Mouse (Mus musculus): ENCODE data around the gene Atp4b. TPM values are rescaled to one million over a fixed set of nuclear protein-coding genes. Genes with fewer than 3 reads are reported as not detected.
"Not testable (repeated sequence)": the region's sequence is repeated elsewhere in the genome, so short reads cannot be mapped to it uniquely, and the experiment has no call there.

Atp4b gene
- total RNA-seq, 4 experiments from 2014 or later, result not detected

GRCm38 (mm10) chr8:13382999-13383398 is 13.6 kb downstream of the Atp4b start:
- no peak for DNase-seq (ENCODE audit: low spot score in 2 of 2)

DNA sequence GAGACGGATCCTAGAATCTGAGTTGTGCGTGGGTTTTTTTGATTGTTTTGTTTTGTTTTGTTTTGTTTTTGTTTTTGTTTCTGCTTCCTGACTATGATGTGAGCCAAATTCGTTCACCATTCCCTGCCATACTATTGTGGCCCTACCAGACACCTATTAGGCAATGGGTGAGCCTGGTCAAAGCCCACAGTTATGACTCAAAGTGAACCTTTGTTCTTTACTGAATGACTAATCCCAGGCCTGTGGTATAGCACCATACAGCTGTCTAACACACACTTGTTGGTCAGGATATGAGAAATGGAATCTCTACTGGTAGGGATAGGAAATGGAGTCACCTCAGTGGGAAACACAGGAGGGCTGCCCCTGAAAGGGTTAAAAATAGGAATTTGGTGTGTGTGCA is 14.1 kb downstream of the Atp4b start:
- no peak for DNase-seq (ENCODE audit: low spot score in 2 of 2)

- no peak for DNase-seq (ENCODE audit: low spot score in 2 of 2)
Observed at GRCm38 (mm10) chr8:13381630-13382029, 15.0 kb downstream of the Atp4b start.

- no peak for DNase-seq (ENCODE audit: low spot score in 2 of 2)
Observed at GRCm38 (mm10) chr8:13373151-13373662, 23.4 kb downstream of the Atp4b start.

- DNase-seq (ENCODE audit: low spot score in 2 of 2), result no peak
Observed at GRCm38 (mm10) chr8:13361865-13362264, 34.8 kb downstream of the Atp4b start.

- DNase-seq (ENCODE audit: low spot score in 2 of 2), result no peak
Observed at GRCm38 (mm10) chr8:13360213-13360612, 36.4 kb downstream of the Atp4b start.

DNA sequence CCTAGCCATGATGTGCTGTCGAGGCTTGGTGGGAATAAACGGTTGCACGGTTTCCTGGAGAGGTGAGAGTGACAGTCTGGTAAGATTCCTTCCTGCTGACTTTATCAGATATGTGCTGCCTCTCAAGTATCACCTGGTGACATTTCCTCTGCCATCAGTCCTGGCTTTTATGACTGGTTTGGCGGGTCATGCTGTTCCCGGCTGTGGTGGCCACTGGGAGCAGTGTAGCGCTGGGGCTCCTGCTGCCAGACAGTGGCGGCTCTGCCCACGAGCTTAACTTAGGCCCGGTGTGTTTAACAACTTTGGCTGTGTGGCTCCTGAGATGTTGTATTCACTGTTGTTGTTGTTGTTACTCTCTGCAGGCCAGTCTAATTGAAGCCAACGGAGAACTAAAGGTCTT is 39.9 kb downstream of the Atp4b start:
- DNase-seq (ENCODE audit: low spot score in 2 of 2), result no peak

DNA sequence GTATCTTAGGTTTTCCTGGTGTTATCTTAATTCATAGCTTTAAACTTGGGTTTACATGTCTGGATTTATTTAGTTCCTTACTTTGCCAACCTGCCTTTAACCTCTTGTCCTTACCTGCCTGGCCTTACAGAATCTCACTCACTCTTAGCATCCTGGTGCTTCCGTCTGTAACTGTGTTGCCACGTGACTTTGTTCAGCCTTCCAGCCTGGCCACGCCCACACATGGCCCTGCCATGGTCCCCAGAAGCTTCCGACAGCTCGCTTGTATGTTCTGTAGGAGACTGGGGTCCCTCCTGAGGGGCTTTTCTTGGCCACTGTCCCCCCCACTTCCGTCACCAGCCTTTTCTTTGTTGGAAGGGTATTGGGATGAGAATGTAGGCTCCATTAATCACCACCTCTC is 40.4 kb downstream of the Atp4b start:
- no peak for DNase-seq (ENCODE audit: low spot score in 2 of 2)

- no peak for DNase-seq (ENCODE audit: low spot score in 2 of 2)
Observed at GRCm38 (mm10) chr8:13353883-13354282, 42.7 kb downstream of the Atp4b start.

DNA sequence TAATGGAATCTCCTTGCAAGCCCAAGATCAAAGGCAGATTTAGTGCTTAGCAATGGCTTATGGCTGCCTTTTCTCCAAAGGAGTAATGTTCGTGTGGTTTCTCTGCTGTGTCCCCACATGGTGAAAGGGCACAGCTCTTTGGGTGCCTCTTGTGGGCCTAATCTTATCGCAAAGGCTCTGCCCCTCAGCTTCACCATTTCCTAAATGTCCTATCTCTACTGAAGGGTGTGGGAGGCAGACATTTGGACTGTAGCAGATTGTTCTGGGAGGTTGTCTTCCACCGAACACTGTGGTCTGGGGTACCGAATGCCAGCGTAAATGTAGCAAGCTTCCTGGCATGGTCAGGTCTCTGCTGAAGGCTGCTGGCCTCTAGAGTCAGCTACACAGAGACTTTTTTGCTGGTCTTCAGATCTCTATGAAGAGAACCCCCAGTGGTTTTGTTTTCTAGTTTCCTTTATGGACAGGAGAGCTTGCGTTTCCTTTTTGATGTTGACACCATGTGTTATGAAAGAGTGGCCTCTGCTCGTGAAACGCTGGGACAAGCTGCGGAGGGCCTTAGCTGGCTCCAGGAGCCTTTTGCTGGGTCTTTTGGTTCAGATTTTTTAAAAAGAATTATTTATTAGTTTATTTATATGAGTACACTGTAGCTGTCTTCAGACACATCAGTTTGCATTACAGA is 43.3 kb downstream of the Atp4b start:
- no peak for DNase-seq (ENCODE audit: low spot score in 2 of 2)

- DNase-seq (ENCODE audit: low spot score in 2 of 2), result peak in 1 of 2 experiments; percentile 41
Observed at GRCm38 (mm10) chr8:13352601-13353000, 44.0 kb downstream of the Atp4b start.

DNA sequence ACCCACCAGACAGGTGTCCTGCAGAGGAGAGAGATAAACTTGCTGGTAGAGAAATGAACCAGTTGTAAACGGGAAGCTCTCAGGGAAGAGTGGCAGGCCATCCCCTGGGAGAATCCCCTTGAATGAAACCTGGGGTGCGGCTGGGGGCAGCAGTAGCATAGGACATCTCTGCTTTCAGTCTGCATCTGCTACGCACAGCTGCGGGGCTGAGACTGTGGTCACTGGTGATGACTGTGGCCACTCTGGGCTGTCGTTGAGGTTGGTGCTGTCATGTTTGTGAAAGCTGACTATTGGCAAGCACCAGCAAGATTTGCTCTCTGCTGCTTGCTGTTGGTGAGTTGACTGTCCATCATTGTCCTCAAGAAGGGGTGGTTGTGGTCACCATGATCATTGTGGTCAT is 45.0 kb downstream of the Atp4b start:
- DNase-seq (ENCODE audit: low spot score in 2 of 2), result no peak

DNA sequence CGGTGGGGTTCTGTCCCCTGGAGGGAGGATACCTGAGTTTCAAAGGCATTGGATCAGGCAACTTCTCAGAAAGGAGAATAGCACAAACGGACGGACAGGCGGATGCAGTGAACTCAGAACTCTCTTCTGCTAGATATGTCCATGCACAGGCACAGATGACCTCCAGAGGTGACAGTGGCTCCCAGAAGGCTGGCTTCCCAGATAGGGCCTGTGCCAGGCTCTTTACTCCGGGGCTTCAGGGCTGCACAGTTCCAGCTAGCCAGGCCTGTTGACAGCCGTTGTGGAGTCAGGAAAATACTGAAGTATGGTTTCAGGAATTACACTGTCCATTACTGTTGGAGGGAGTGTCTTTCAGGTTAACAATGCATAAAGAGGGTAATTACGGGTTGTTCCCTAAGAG is 46.6 kb downstream of the Atp4b start:
- DNase-seq (ENCODE audit: low spot score in 2 of 2), result no peak

GRCm38 (mm10) chr8:13343134-13343533 is 53.5 kb downstream of the Atp4b start:
- DNase-seq (ENCODE audit: low spot score in 2 of 2), result no peak

- DNase-seq (ENCODE audit: low spot score in 2 of 2), result no peak
Observed at GRCm38 (mm10) chr8:13342340-13342739, 54.3 kb downstream of the Atp4b start.

DNA sequence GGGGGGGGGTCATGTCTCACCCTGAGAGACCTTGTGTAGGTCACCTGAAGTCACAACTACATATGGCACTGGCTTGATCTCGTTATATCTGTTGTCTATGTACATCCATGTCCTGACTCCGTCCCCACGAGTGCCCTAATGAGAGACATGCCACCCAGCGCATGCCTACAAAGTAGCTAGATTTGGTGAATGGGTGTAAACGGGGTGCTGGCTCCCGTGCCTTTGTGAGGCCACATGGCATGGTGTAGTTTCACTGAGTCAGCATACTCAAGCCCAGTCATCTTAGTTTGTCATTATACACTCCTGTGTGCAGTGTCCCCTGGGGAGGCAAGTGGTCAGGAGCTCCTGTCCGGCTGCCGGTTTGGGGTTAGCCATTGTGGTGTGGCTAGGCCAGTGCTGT is 56.0 kb downstream of the Atp4b start:
- DNase-seq (ENCODE audit: low spot score in 2 of 2), result no peak

GRCm38 (mm10) chr8:13339646-13339990 is 57.0 kb downstream of the Atp4b start:
- DNase-seq (ENCODE audit: low spot score in 2 of 2), result no peak

DNA sequence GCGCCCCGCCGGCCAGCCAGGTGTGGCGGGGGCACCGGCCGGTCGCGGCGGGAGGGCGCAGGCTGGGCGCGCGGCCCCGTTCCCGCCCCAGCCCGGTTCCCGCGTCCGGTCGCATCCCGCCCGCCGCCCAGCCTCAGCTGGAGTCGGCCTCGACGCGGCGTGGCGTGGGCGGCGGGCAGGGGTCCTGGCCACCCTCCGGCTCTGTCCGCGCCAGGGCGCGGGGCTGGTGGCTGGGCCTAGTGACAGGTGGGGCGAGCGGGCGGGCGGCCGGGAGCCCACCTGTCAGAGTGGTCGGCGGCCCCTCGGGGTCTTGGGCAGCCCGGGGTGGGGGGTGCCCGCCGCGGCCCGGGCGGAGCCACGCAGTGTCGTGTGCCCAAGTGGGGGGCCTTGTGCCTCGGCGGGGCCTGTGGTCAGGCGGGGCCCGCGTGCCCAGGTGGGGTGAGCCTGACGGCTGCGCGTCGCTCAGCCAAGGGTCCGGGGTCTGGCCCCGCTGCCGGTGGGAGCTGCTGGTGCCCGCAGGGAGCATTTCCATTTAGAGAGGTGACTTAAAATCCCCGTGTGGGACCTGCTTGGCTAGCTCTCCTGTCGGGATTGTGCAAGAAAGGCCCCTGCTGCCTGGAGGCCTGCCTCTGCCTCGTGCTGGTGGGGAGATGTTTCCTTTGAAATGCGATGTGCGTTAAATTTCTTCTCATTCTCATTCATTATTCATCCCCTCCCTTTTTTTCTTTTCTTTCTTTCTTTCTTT is 57.6 kb downstream of the Atp4b start:
- no peak for DNase-seq (ENCODE audit: low spot score in 2 of 2)

DNA sequence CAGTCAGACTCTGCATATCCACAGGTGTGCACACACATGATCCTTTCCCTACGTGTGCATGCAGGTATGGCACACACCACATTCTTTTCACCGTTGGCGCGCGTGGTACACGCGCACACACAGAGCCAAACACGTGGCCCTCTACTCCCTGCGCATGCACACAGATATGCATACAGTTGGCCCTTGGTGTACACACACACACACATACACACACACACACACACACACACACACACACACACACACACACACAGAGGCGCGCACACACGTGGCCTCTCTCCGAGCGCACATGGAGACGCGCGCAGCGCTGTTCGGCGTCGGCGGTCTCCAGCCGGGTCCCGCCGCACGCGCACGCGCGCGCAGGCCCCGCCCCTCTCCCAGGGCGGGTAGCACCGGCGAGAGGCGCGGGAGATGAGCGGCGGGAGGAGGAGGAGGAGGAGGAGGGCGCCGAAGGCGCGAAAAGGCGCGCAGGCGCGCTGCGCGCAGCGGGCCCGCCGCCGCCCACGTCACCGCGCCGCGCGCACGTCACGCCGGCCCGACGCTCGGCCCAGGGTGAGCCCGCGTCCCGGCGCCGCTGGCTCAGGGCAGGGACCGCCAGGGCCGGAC is 58.3 kb downstream of the Atp4b start, which contains the start of gene Tfdp1:
Gene Tfdp1, plus strand, starts transcription at position 497 of the 606 bp plus-strand sequence.
- peak; percentile 56 to 68 for DNase-seq (ENCODE audit: low spot score in 2 of 2)

DNA sequence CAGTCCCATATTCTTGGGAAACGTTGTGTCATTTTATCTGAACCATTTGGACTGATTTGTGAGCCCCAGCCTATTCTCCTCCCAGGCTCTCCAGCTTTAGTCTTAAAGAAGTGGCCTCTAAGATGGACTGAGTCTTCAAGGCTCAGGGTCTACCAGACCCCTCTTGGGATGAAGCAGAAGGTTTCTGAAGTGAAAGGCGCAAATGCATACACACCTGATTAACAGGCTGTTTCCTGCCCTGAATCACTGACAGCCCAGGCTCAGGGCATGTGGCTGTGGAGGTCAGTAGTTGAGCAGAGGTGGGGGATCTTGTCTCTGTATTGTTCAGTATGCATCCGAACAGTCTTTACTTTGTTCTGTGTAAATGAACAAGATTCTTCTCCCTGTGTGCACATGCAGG is 58.9 kb downstream of the Atp4b start:
- DNase-seq (ENCODE audit: low spot score in 2 of 2), result no peak

- not testable (repeated sequence) for DNase-seq (ENCODE audit: low spot score in 2 of 2)
Observed at GRCm38 (mm10) chr8:13337245-13337644, 59.4 kb downstream of the Atp4b start.

All from layer of hippocampus, adult 8-10 months (tissue).